Mouse (Mus musculus) MEL (cell line): ENCODE measurements around the gene Hist1h2bh.

ENCODE experiments used
- CHD1 ChIP-seq: IDR thresholded peaks from 2 replicates; pipeline ENCODE4 v1.6.1; 2012; ENCODE audit warnings: low read depth, mild to moderate bottlenecking, inconsistent platforms, low read length, improper control_type of control experiment
- CTCF ChIP-seq, 3 experiments: IDR thresholded peaks in 2 of 3; conservative IDR thresholded peaks in 1 of 3; 2 replicates each; pipeline ENCODE4 v1.5.1; 2011 to 2012; ENCODE audit warnings: low read length in 3 of 3, low read depth in 2 of 3, mild to moderate bottlenecking in 2 of 3, improper control_type of control experiment in 1 of 3, inconsistent platforms in 1 of 3, mixed read lengths in 1 of 3, moderate library complexity in 1 of 3; ENCODE audit not compliant: control insufficient read depth in 1 of 3, insufficient read depth in 1 of 3, poor library complexity in 1 of 3, severe bottlenecking in 1 of 3
- EP300 ChIP-seq, 2 experiments: IDR thresholded peaks; 2 replicates each; pipeline ENCODE4 v1.6.1; 2011; ENCODE audit warnings: improper control_type of control experiment in 2 of 2, low read length in 2 of 2, low read depth in 1 of 2, mild to moderate bottlenecking in 1 of 2
- MAX ChIP-seq: IDR thresholded peaks from 2 replicates; pipeline ENCODE4 v1.6.1; 2011; ENCODE audit warnings: low read length, improper control_type of control experiment
- MYC ChIP-seq: IDR thresholded peaks from 2 replicates; pipeline ENCODE4 v1.6.1; 2011; ENCODE audit warnings: low read depth, mild to moderate bottlenecking, low read length, improper control_type of control experiment, moderate library complexity
- POLR2A ChIP-seq, 2 experiments: IDR thresholded peaks; 2 replicates each; pipeline ENCODE4 v1.6.1; 2011 to 2012; ENCODE audit warnings: low read length in 2 of 2, mild to moderate bottlenecking in 2 of 2, control low read depth in 1 of 2, improper control_type of control experiment in 1 of 2, low read depth in 1 of 2, moderate library complexity in 1 of 2; ENCODE audit not compliant: control insufficient read depth in 1 of 2, insufficient read depth in 1 of 2, poor library complexity in 1 of 2
- TCF12 ChIP-seq: IDR thresholded peaks from 2 replicates; pipeline ENCODE4 v1.6.1; 2014; ENCODE audit warnings: low read depth, mild to moderate bottlenecking, inconsistent platforms, low read length, improper control_type of control experiment, moderate library complexity
- UBTF ChIP-seq: IDR thresholded peaks from 2 replicates; pipeline ENCODE4 v1.6.1; 2012; ENCODE audit warnings: low read depth, mild to moderate bottlenecking, inconsistent platforms, low read length, improper control_type of control experiment, moderate library complexity, borderline replicate concordance; ENCODE audit not compliant: insufficient read depth

DNA sequence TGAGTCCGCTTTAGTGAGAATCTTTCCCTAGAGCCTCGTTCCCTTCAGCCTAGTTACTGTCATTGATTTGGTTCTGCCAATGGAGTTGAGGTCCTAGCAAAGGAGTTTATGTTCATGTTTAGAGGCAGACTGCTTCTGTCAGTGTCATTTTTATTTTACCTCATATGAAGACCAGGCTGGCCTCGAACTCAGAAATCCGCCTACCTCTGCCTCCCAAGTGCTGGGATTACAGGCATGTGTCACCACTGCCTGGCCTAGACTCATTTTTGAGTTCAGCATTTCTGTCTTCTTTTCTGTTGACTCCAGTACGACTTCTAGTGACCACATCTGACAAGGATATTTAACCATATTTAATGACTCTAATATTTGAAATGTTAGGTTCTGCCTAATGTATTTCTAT lies 27.9 kb downstream of the Hist1h2bh start:
- no peak for TF ChIP-seq CTCF (IDR thresholded peaks at IDR 0.05 in 2 of 3, conservative IDR thresholded peaks at IDR 0.05 in 1 of 3; ENCODE audit: control insufficient read depth in 1 of 3, insufficient read depth in 1 of 3, low read depth in 2 of 3, low read length in 3 of 3, poor library complexity in 1 of 3, severe bottlenecking in 1 of 3)
- TF ChIP-seq TCF12: no peak
- no peak for TF ChIP-seq POLR2A (IDR thresholded peaks at IDR 0.05; ENCODE audit: control insufficient read depth in 1 of 2, insufficient read depth in 1 of 2, low read depth in 1 of 2, low read length in 2 of 2, poor library complexity in 1 of 2)
- TF ChIP-seq MAX: no peak
- no peak for TF ChIP-seq UBTF
- no peak for TF ChIP-seq MYC
- no peak for TF ChIP-seq CHD1
- no peak for TF ChIP-seq EP300 (IDR thresholded peaks at IDR 0.05; ENCODE audit: low read depth in 1 of 2, low read length in 2 of 2)
